ENCODE assay signal across 27 mouse cellular contexts in genomic region chr4:136109153-136109552, GRCm38 (mm10). TPM values are rescaled to one million over a fixed set of nuclear protein-coding genes. Genes with fewer than 3 reads are reported as not detected.
DNase-seq lines count a peak whose midpoint lies in the region; TF ChIP-seq lines count a peak whose summit lies in the region.
"Had no signal": no experiment of that assay in that cellular context is flagged by ENCODE, and none has a peak within 500 bp of the region (broad histone marks: within the 10 kb centered on the region; RNA-seq: fewer than 3 reads in every experiment).

No protein-coding gene starts in this region.

- H3K4me3 ChIP-seq in heart, embryonic 10.5 days, result no peak overlapping the region
- no peak overlapping the region for H3K4me3 ChIP-seq in thymus, adult 2 months (ENCODE audit: control insufficient read depth, insufficient read depth, low read length)
- no peak overlapping the region for H3K4me3 ChIP-seq in limb, embryonic 10.5 days
- H3K4me3 ChIP-seq: embryonic facial prominence, embryonic 10.5 days; embryonic facial prominence, embryonic 13.5 days; erythroblast, embryonic 14.5 days; forebrain, embryonic 13.5 days; gastrocnemius, adult 2 months; heart, embryonic 13.5 days had no signal

- no peak for DNase-seq in heart, embryonic 10.5 days (ENCODE audit: low spot score)
- no peak for DNase-seq in heart, adult 9 months (ENCODE audit: low spot score in 2 of 2)
- DNase-seq in thymus, postnatal 14 days, result peak; percentile 18
- DNase-seq in thymus, adult 2 months, result no peak
- no peak for DNase-seq in limb, embryonic 10.5 days (ENCODE audit: low spot score)
- DNase-seq in layer of hippocampus, postnatal 25 days (ENCODE audit: extremely low spot score in 1 of 2, low spot score in 1 of 2), result no peak
- DNase-seq in embryo, embryonic 10 days (ENCODE audit: low spot score), result no peak
- DNase-seq: adrenal gland, postnatal 36 days; cerebellum, adult 11 months; cerebellum, adult 2 months; cerebellum, adult 9-11 months; cerebellum, postnatal 25 days; embryo, embryonic 11 days; forebrain, postnatal 0 days; gastrocnemius, adult 2 months; gastrocnemius, postnatal 14 days; heart, adult 11 months; heart, postnatal 14 days; heart, postnatal 4 days had no signal

- no peaks in the 10 kb centered on the region for H3K36me3 ChIP-seq in heart, embryonic 10.5 days
- no peaks in the 10 kb centered on the region for H3K36me3 ChIP-seq in thymus, adult 2 months (ENCODE audit: control insufficient read depth, insufficient read depth, low read length)
- H3K36me3 ChIP-seq in limb, embryonic 10.5 days, result 0 out of 2 replicates have a peak, but pooled peaks cover 2% of the 10 kb centered on the region
- H3K36me3 ChIP-seq: embryonic facial prominence, embryonic 10.5 days; embryonic facial prominence, embryonic 13.5 days; heart, embryonic 13.5 days had no signal

- H3K9me3 ChIP-seq in heart, embryonic 10.5 days, result no peaks in the 10 kb centered on the region
- no peaks in the 10 kb centered on the region for H3K9me3 ChIP-seq in limb, embryonic 10.5 days (replicated peaks)
- H3K9me3 ChIP-seq: embryonic facial prominence, embryonic 10.5 days; embryonic facial prominence, embryonic 13.5 days; forebrain, embryonic 13.5 days; heart, embryonic 13.5 days had no signal

- H3K27ac ChIP-seq in heart, embryonic 10.5 days, result peak overlapping the region; percentile 59; the same call in 1 of the 2 replicates
- no peak overlapping the region for H3K27ac ChIP-seq in thymus, adult 2 months (ENCODE audit: control insufficient read depth, insufficient read depth, low read length)
- H3K27ac ChIP-seq in limb, embryonic 10.5 days, result 0 out of 2 replicates have a peak overlapping the region, but pooled peaks have one; percentile 10
- H3K27ac ChIP-seq: embryonic facial prominence, embryonic 13.5 days; forebrain, embryonic 13.5 days; gastrocnemius, adult 2 months; heart, embryonic 13.5 days; hindbrain, embryonic 14.5 days; hindbrain, postnatal 0 days had no signal

- 0 out of 2 replicates have a peak, but pooled peaks cover 6% of the 10 kb centered on the region for H3K27me3 ChIP-seq in heart, embryonic 10.5 days (ENCODE audit: insufficient read depth, poor library complexity, severe bottlenecking)
- H3K27me3 ChIP-seq in thymus, adult 2 months (ENCODE audit: control insufficient read depth, insufficient read depth, low read length), result no peaks in the 10 kb centered on the region
- 0 out of 2 replicates have a peak, but pooled peaks cover 5% of the 10 kb centered on the region for H3K27me3 ChIP-seq in limb, embryonic 10.5 days (ENCODE audit: low read depth, poor library complexity, severe bottlenecking)
- H3K27me3 ChIP-seq: embryonic facial prominence, embryonic 13.5 days; heart, embryonic 13.5 days had no signal

- 90% methylated on average over 2 of the region's 2 CpGs for WGBS in heart, embryonic 10.5 days
- 88% methylated on average over 2 of the region's 2 CpGs for WGBS in thymus, adult 2 months
- WGBS in limb, embryonic 10.5 days, result 84% methylated on average over 2 of the region's 2 CpGs

- no peak for TF ChIP-seq CTCF in thymus, adult 2 months (IDR thresholded peaks at IDR 0.05; ENCODE audit: borderline replicate concordance, control insufficient read depth, extremely low read depth, insufficient read depth, low read length, poor library complexity)

- peaks cover 52% of the 10 kb centered on the region for H3K4me1 ChIP-seq in heart, embryonic 10.5 days
- peaks cover 75% of the 10 kb centered on the region for H3K4me1 ChIP-seq in thymus, adult 2 months (replicated peaks; ENCODE audit: control insufficient read depth, insufficient read depth, low read length)
- H3K4me1 ChIP-seq in limb, embryonic 10.5 days, result peaks cover 47% of the 10 kb centered on the region

- TF ChIP-seq POLR2A in thymus, adult 2 months (IDR thresholded peaks at IDR 0.05; ENCODE audit: control insufficient read depth, extremely low read depth, insufficient read depth, low read length, poor library complexity), result no peak

RNA-seq across cellular contexts. Expression of gene Id3, which starts 34.1 kb away (rescaled TPM):
- 324 and 492 TPM in 2 replicates for polyA plus RNA-seq in heart, embryonic 10.5 days (2016; fragmentation: Nextera tagmentation; extraction: Ambion mirVana)
- polyA plus RNA-seq in thymus, adult 2 months (2012; rRNA removed), result 312 and 357 TPM in 2 replicates
- polyA plus RNA-seq in limb, embryonic 10.5 days (2016; fragmentation: Nextera tagmentation; extraction: Ambion mirVana), result 375 and 475 TPM in 2 replicates
- total RNA-seq in layer of hippocampus, postnatal 25 days (2021), result 10 to 100 TPM; 51.7 to 62.5 TPM
- total RNA-seq: common myeloid progenitor, adult 5-6 weeks had no signal

RNA-seq across cellular contexts. Expression of gene Rpl11, which starts 55.9 kb away (rescaled TPM):
- 336 and 390 TPM in 2 replicates for polyA plus RNA-seq in heart, embryonic 10.5 days (2016; fragmentation: Nextera tagmentation; extraction: Ambion mirVana)
- polyA plus RNA-seq in thymus, adult 2 months (2012; rRNA removed), result 418 and 466 TPM in 2 replicates
- 510 and 589 TPM in 2 replicates for polyA plus RNA-seq in limb, embryonic 10.5 days (2016; fragmentation: Nextera tagmentation; extraction: Ambion mirVana)
- 100 to 1,000 TPM; 262 to 319 TPM for total RNA-seq in layer of hippocampus, postnatal 25 days (2021)
